Mouse (Mus musculus): ENCODE measurements around the gene Jagn1. TPM values are rescaled to one million over a fixed set of nuclear protein-coding genes. Genes with fewer than 3 reads are reported as not detected.

Gene Jagn1
- polyA plus RNA-seq, 1 experiment, result 61.3 TPM

DNA sequence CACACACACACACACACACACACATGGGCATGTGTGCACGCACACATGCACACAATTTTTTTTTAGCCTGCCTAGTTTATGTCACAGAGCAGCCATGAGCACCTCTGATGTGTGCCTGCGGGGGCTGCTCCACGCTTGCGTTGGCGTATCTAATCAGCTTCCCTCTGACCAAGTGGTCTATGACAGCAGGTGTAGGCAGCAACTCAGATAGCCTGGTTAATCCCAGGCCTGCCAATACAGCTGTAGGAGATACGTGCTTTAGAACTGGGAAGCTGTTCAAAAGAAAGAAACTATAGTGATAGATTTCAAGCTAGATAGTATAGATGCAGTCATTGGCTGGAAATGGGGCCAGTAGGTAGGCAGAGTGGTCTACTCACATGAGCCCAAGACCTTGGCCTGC lies 31.3 kb downstream of the Jagn1 start:
- no peak for DNase-seq (ENCODE audit: low spot score)

GRCm38 (mm10) chr6:113477353-113477752 lies 35.0 kb downstream of the Jagn1 start:
- DNase-seq (ENCODE audit: low spot score), result no peak

- DNase-seq (ENCODE audit: low spot score), result no peak
Measured at GRCm38 (mm10) chr6:113478906-113479305, 36.5 kb downstream of the Jagn1 start.

DNA sequence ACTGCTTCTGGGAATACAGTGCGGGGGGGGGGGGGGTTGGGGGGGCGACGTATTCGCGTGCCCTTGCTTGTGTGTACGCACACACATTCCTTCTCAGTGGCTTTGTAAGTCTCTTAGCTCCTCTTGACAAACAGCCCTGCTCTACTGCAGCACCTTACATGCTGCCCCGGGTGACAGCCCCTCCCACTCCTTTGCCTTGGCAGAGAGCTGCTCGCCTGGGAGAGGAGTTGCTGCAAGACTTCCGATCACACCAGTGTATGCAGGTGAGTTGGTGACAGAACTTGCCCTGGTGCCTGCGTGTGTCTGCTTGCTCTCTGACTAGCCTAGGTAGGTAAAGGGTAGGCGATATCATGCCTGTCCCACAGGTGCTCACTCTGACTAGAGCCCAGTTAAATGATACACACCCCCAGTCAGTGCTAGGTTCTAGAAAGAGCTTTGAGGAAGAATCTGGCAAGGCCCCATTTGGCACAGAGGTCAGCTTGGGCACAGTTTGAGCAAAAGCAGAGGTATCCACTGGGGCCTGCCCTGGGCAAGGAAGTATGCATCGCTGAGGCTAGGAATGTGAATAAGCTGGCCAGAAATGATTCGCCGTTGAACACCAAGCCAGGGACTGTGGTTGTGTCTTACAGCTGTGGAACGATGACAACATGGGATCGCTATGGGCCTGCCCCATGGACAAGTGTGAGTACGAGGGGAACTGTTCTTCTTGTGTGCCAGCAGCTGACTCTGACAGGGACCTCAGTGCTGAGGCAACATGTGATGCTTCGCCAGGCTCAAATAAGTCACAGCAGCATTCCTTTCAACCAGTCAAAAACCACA lies 38.4 kb downstream of the Jagn1 start:
- no peak for DNase-seq (ENCODE audit: low spot score)

- no peak for DNase-seq (ENCODE audit: low spot score)
Measured at GRCm38 (mm10) chr6:113482477-113483099, 40.2 kb downstream of the Jagn1 start.

DNA sequence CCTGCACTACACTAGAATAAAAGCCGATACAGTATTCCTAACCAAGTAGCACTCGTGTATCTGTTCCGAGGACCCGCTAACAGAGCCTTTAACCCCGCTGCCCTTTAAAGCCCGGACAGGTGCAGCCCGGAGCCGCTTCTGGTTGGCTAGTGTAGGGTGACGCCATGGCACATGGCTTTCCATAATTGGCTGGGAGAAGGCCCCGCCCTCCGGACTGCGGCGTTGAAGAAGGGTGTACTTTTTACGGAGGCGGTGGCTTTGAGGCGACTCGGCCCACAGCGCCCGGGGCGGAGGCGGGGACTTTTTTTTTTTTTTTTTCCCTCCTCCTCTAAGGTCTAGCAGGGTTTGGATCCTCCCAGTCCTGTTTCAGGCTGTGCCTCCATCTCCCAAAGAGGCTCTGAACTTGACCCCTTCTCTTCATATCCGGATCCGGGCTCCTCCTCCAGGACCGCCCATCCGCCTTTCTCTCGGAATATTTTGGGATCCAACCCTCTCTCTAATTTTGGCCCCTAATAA lies 40.8 kb downstream of the Jagn1 start, which contains the start of gene Creld1:
Gene Creld1 (plus strand): TSS at position 198 of the 516 bp plus-strand sequence.
- DNase-seq (ENCODE audit: low spot score), result peak; percentile 76

DNA sequence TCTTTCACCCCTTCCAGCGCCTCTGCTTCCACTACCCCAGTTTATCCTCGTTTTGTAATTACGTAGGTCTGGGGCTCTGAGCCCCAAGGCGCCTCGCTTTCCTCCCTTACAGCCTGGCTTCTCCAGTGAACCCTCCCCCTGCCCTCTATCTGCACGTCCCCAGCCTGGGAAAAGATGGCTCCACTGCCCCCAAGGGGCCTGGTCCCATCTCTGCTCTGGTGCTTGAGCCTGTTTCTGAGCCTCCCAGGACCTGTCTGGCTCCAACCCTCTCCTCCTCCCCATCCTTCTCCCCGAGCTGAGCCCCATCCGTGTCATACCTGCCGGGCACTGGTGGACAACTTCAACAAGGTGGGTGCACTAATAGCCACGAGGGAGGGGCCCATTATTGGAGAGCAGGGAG lies 41.4 kb downstream of the Jagn1 start:
- DNase-seq (ENCODE audit: low spot score), result no peak

DNA sequence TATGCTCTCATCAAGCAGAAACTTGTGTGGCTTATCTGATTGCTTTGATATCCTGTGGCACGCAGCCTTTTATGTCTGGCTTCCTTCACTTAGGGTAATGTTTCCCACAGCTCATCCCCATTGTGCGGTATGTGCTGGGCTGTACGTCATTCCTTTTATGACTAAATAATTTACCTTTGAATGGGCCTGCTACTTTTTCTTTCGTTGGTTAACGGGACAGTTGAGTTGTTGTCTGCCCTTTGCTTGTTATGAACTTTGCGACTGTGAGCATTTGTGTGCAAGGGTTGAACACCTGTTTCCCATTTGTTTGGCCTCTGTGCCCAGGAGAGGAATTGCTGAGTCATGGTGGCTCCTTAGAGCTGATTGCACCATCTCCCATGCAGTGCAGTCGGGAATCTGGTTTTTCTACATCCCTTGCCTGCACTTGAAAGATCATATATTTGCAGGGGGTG lies 44.8 kb downstream of the Jagn1 start:
- DNase-seq (ENCODE audit: low spot score), result peak; percentile 23

DNA sequence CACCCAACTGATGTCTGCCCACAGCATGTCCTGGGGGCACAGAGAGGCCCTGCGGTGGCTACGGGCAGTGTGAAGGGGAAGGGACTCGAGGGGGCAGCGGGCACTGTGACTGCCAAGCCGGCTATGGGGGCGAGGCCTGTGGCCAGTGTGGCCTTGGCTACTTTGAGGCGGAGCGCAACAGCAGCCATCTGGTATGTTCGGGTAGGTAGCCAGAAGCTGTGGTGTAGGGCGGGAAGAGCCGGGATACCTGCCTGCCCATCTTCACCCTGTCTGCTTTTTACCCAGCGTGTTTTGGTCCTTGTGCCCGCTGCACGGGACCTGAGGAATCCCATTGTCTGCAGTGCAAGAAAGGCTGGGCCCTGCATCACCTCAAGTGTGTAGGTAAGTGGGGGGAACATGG lies 47.0 kb downstream of the Jagn1 start:
- DNase-seq (ENCODE audit: low spot score), result no peak

DNA sequence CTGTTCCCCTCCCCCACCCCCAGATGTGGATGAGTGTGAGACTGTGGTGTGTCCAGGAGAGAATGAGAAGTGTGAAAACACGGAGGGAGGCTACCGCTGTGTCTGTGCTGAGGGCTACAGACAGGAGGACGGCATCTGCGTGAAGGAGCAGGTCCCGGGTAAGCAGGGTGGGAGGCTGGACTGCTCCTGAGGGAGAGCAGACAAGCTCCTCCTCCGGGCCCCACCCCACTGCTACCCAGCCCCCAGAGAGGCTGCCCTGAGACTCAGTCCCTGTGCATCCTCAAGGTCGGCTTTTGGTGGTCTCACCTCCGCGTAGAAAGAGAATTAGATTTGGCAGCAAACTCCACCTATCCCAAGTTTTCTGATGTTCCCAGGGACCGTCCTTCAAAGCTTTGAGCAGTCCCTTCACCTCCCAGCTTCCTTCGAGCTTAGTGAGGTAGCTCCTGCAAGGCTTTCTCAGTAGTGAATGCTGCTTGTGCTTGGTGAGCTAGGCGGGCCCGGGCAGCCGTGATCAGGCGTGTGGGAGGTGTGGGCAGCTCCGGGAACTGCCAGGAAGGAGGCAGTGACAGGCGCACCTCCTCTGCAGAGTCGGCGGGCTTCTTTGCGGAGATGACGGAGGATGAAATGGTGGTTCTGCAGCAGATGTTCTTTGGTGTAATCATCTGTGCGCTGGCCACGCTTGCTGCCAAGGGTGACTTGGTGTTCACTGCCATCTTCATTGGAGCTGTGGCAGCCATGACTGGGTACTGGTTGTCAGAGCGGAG lies 49.9 kb downstream of the Jagn1 start:
- DNase-seq (ENCODE audit: low spot score), result no peak

DNA sequence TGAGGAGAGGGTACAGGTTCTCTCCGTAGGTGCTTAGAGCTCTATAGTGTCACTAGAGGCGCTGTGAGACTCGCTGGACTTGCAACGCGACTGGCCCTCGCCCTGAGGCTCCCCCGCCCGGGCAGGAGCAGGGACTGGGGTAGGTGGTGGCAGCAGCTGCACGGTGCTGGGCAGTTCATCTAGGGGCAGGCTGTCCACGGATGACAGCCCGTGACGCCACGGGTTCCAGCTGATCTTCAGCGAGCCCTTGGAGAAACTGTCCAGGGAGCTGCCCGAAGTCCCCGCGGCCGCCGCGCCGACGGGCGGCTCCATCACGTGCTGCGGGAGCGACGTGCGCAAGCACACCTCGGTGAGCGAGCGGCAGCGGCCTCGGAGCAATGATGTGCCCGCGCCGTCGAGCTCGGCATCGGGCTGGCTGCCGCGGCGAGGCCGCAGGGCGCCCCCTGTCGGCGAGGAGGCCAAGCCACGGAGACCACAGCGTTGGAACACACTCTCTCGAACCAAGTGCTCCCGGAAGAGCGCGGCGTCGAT lies 52.0 kb downstream of the Jagn1 start:
- peak; percentile 84 for DNase-seq (ENCODE audit: low spot score)

GRCm38 (mm10) chr6:113495071-113495675 lies 52.8 kb downstream of the Jagn1 start:
- no peak for DNase-seq (ENCODE audit: low spot score)

Other genes starting within 250 kb of the Jagn1 start
- 0.22 and 0.35 TPM in 2 replicates for gene Lhfpl4, start 247.2 kb upstream of the Jagn1 start, polyA plus RNA-seq (2012; rRNA removed)
- gene Mtmr14, start 204.7 kb upstream of the Jagn1 start, polyA plus RNA-seq (2012; rRNA removed), result 22.5 and 26.5 TPM in 2 replicates
- gene Cpne9, start 160.3 kb upstream of the Jagn1 start, polyA plus RNA-seq (2012; rRNA removed), result 0.03 and 0.18 TPM in 2 replicates
- gene Brpf1, start 135.4 kb upstream of the Jagn1 start, polyA plus RNA-seq (2012; rRNA removed), result 18.3 and 19.7 TPM in 2 replicates
- gene Ogg1, start 115.6 kb upstream of the Jagn1 start, polyA plus RNA-seq (2012; rRNA removed), result 16.3 and 19.1 TPM in 2 replicates
- gene Camk1, start 98.6 kb upstream of the Jagn1 start, polyA plus RNA-seq (2012; rRNA removed), result 71.5 and 80.8 TPM in 2 replicates
- 36.3 and 38.5 TPM in 2 replicates for gene Tada3, start 64.7 kb upstream of the Jagn1 start, polyA plus RNA-seq (2012; rRNA removed)
- gene Arpc4, start 64.5 kb upstream of the Jagn1 start, polyA plus RNA-seq (2012; rRNA removed), result 116 TPM in 2 replicates
- gene Ttll3, start 53.3 kb upstream of the Jagn1 start, polyA plus RNA-seq (2012; rRNA removed), result 6.3 and 8.5 TPM in 2 replicates
- 11.8 and 17.3 TPM in 2 replicates for gene Rpusd3, start 23.2 kb upstream of the Jagn1 start, polyA plus RNA-seq (2012; rRNA removed)
- 31.0 and 68.5 TPM in 2 replicates for gene Cidec, start 6.8 kb upstream of the Jagn1 start, polyA plus RNA-seq (2012; rRNA removed)
- gene Il17re, start 15.9 kb downstream of the Jagn1 start, polyA plus RNA-seq (2012; rRNA removed), result 71.8 and 87.7 TPM in 2 replicates
- 62.5 and 65.3 TPM in 2 replicates for gene Il17rc, start 28.9 kb downstream of the Jagn1 start, polyA plus RNA-seq (2012; rRNA removed)
- 46.1 and 58.4 TPM in 2 replicates for gene Creld1, start 40.7 kb downstream of the Jagn1 start, polyA plus RNA-seq (2012; rRNA removed)
- gene Prrt3, start 59.4 kb downstream of the Jagn1 start, polyA plus RNA-seq (2012; rRNA removed), result 0.10 and 0.18 TPM in 2 replicates
- gene Emc3, start 89.1 kb downstream of the Jagn1 start, polyA plus RNA-seq (2012; rRNA removed), result 82.4 and 83.8 TPM in 2 replicates
- 4.7 and 5.8 TPM in 2 replicates for gene Fancd2, start 89.1 kb downstream of the Jagn1 start, polyA plus RNA-seq (2012; rRNA removed)
- gene Fancd2os, start 158.1 kb downstream of the Jagn1 start, polyA plus RNA-seq (2012; rRNA removed), result not detected in 2 replicates
- gene Brk1, start 162.2 kb downstream of the Jagn1 start, polyA plus RNA-seq (2012; rRNA removed), result 176 and 195 TPM in 2 replicates
- 14.9 and 22.5 TPM in 2 replicates for gene Vhl, start 181.4 kb downstream of the Jagn1 start, polyA plus RNA-seq (2012; rRNA removed)
- 69.3 and 91.4 TPM in 2 replicates for gene Irak2, start 195.9 kb downstream of the Jagn1 start, polyA plus RNA-seq (2012; rRNA removed)

Measured in urinary bladder, adult 2 months (tissue).